Mouse (Mus musculus) embryonic stem cell, embryonic (primary cell): Measurements from ENCODE around the gene Tmem198.

ENCODE experiments used
- CTCF ChIA-PET, 4 experiments: fragments of 300-600 bp in 2 of 4; fragments of 350-600 bp in 2 of 4; sonication (Branson Sonifier 250); formaldehyde crosslinking; loops; one replicate each; lab custom pipeline; 2022; ENCODE audit warnings: inconsistent platforms in 2 of 4; lab: Charles Lee
- POLR2A ChIA-PET, 4 experiments: fragments of 300-600 bp in 2 of 4; fragments of 350-600 bp in 2 of 4; sonication (Branson Sonifier 250); formaldehyde crosslinking; loops; one replicate each; lab custom pipeline; 2022; ENCODE audit warnings: antibody characterized with exemption in 4 of 4, inconsistent platforms in 1 of 4; lab: Charles Lee

The Tmem198 gene

GRCm38 (mm10) chr1:75462636-75463035, 16.7 kb upstream of the Tmem198 start:
- ChIA-PET POLR2A (interaction anchor here in 1 of 4 experiments (0.8 kb wide), 1 partner anchor 14 kb away, joined by 3 read pairs; no protein-coding TSS in a partner anchor), CTCF (interaction anchor here in 1 of 4 experiments (1.3 kb wide), 1 partner anchor 14 kb away, joined by 3 read pairs; no protein-coding TSS in a partner anchor)

- ChIA-PET CTCF (interaction anchor here in 3 of 4 experiments (0.7 to 2.0 kb wide), 13 partner anchors 11 to 342 kb away, joined by 3 to 10 read pairs (median 3); partner anchors contain the start of gene Chpf (in 1 of the 3)), POLR2A (interaction anchor here in 3 of 4 experiments (0.5 to 1.5 kb wide), 3 partner anchors 12 to 22 kb away, joined by 3 read pairs; no protein-coding TSS in a partner anchor)
Observed at GRCm38 (mm10) chr1:75463652-75464204, 15.6 kb upstream of the Tmem198 start.

GRCm38 (mm10) chr1:75467215-75467927, 12.0 kb upstream of the Tmem198 start:
- POLR2A ChIA-PET, result interaction anchor here (0.6 to 2.2 kb wide), 23 partner anchors 9 to 250 kb away, joined by 3 to 9 read pairs (median 4); partner anchors contain the start of genes Gmppa (in 2 of the 4), Chpf (in 1 of the 4), Dnpep (in 1 of the 4) and Tmem198 (in 1 of the 4)

GRCm38 (mm10) chr1:75469287-75469825, 10.0 kb upstream of the Tmem198 start:
- CTCF ChIA-PET, result interaction anchor here (0.8 to 4.3 kb wide), 12 partner anchors 8 to 126 kb away, joined by 3 to 89 read pairs (median 21); partner anchors contain the start of genes Chpf (in 1 of the 4), Slc4a3 (in 1 of the 4) and Tmem198 (in 1 of the 4)
- POLR2A ChIA-PET, result interaction anchor here in 1 of 4 experiments (1.0 to 2.7 kb wide), 3 partner anchors 18 to 126 kb away, joined by 3 to 6 read pairs (median 3); no protein-coding TSS in a partner anchor

More at GRCm38 (mm10) chr1:75467215-75467927, 12.0 kb upstream of the Tmem198 start:
- CTCF ChIA-PET, result interaction anchor here (0.5 to 4.3 kb wide), 117 partner anchors 9 to 1023 kb away, joined by 3 to 89 read pairs (median 4); partner anchors contain the start of genes Chpf (in 3 of the 4), Gmppa (in 3 of the 4), Tmem198 (in 3 of the 4) and Des (in 2 of the 4)

- ChIA-PET POLR2A (interaction anchor here (0.6 to 5.5 kb wide), 21 partner anchors 9 to 159 kb away, joined by 3 to 28 read pairs (median 4); partner anchors contain the start of gene Dnpep (in 1 of the 4)), CTCF (interaction anchor here (0.5 to 4.7 kb wide), 147 partner anchors 9 to 965 kb away, joined by 3 to 81 read pairs (median 4); partner anchors contain the start of genes Gmppa (in 4 of the 4), Dnpep (in 2 of the 4), Inha (in 2 of the 4) and Abcb6 (in 1 of the 4))
Observed at GRCm38 (mm10) chr1:75476441-75476840, 2.9 kb upstream of the Tmem198 start.

- ChIA-PET POLR2A (interaction anchor here (0.5 to 5.5 kb wide), 21 partner anchors 9 to 160 kb away, joined by 3 to 28 read pairs (median 4); partner anchors contain the start of gene Dnpep (in 1 of the 4)), CTCF (interaction anchor here (0.5 to 4.7 kb wide), 160 partner anchors 8 to 966 kb away, joined by 3 to 81 read pairs (median 4); partner anchors contain the start of genes Gmppa (in 4 of the 4), Dnpep (in 2 of the 4), Inha (in 2 of the 4) and Abcb6 (in 1 of the 4))
Observed at GRCm38 (mm10) chr1:75477264-75477965, 1.9 kb upstream of the Tmem198 start.

- CTCF ChIA-PET, result interaction anchor here (0.6 to 4.7 kb wide), 83 partner anchors 9 to 647 kb away, joined by 3 to 81 read pairs (median 7); partner anchors contain the start of genes Gmppa (in 2 of the 4), Inha (in 2 of the 4), Asic4 (in 1 of the 4) and Dnpep (in 1 of the 4)
- POLR2A ChIA-PET, result interaction anchor here (0.5 to 5.5 kb wide), 15 partner anchors 9 to 309 kb away, joined by 3 to 28 read pairs (median 5); partner anchors contain the start of genes Dnpep (in 1 of the 4), Stk11ip (in 1 of the 4) and Zfand2b (in 1 of the 4)
Observed at GRCm38 (mm10) chr1:75477966-75478290, 1.4 kb upstream of the Tmem198 start.

- CTCF ChIA-PET, result interaction anchor here (0.7 to 4.7 kb wide), 42 partner anchors 9 to 353 kb away, joined by 3 to 81 read pairs (median 6); partner anchors contain the start of genes Asic4 (in 1 of the 4), Dnpep (in 1 of the 4), Gmppa (in 1 of the 4) and Inha (in 1 of the 4)
- POLR2A ChIA-PET, result interaction anchor here in 3 of 4 experiments (0.6 to 5.5 kb wide), 37 partner anchors 9 to 972 kb away, joined by 3 to 35 read pairs (median 5); partner anchors contain the start of genes Gmppa (in 2 of the 3), Dnpep (in 1 of the 3), Inha (in 1 of the 3) and Obsl1 (in 1 of the 3)
Observed at GRCm38 (mm10) chr1:75478497-75478896, 835 bp upstream of the Tmem198 start.

- ChIA-PET POLR2A (interaction anchor here in 3 of 4 experiments (0.5 to 5.5 kb wide), 51 partner anchors 8 to 1367 kb away, joined by 3 to 35 read pairs (median 4); partner anchors contain the start of genes Gmppa (in 3 of the 3), Inha (in 3 of the 3), Obsl1 (in 3 of the 3) and Dnpep (in 1 of the 3)), CTCF (interaction anchor here (0.5 to 4.7 kb wide), 30 partner anchors 8 to 162 kb away, joined by 3 to 81 read pairs (median 5); partner anchors contain the start of genes Asic4 (in 1 of the 4), Dnpep (in 1 of the 4) and Gmppa (in 1 of the 4))
Observed at GRCm38 (mm10) chr1:75479635-75479989, 280 bp downstream of the Tmem198 start.

GRCm38 (mm10) chr1:75480036-75480435, 704 bp downstream of the Tmem198 start:
- POLR2A ChIA-PET, result interaction anchor here in 3 of 4 experiments (0.9 to 5.5 kb wide), 30 partner anchors 8 to 252 kb away, joined by 3 to 35 read pairs (median 5); partner anchors contain the start of genes Inha (in 3 of the 3), Gmppa (in 2 of the 3), Obsl1 (in 2 of the 3) and Dnpep (in 1 of the 3)
- CTCF ChIA-PET, result interaction anchor here (0.8 to 4.7 kb wide), 19 partner anchors 7 to 162 kb away, joined by 3 to 81 read pairs (median 5); partner anchors contain the start of genes Asic4 (in 1 of the 4), Dnpep (in 1 of the 4) and Gmppa (in 1 of the 4)

- POLR2A ChIA-PET, result interaction anchor here in 2 of 4 experiments (0.9 to 1.6 kb wide), 5 partner anchors 25 to 82 kb away, joined by 3 to 6 read pairs (median 3); partner anchors contain the start of gene Obsl1 (in 1 of the 2)
- CTCF ChIA-PET, result interaction anchor here in 1 of 4 experiments (2.4 kb wide), 1 partner anchor 79 kb away, joined by 17 read pairs; no protein-coding TSS in a partner anchor
Observed at GRCm38 (mm10) chr1:75480735-75481134, 1.4 kb downstream of the Tmem198 start.

- ChIA-PET CTCF (interaction anchor here (0.6 to 3.1 kb wide), 17 partner anchors 8 to 593 kb away, joined by 3 to 39 read pairs (median 7); partner anchors contain the start of genes Chpf (in 2 of the 4), Tmem198 (in 2 of the 4) and Gmppa (in 1 of the 4)), POLR2A (interaction anchor here in 3 of 4 experiments (0.6 to 3.1 kb wide), 24 partner anchors 9 to 267 kb away, joined by 3 to 24 read pairs (median 4); partner anchors contain the start of genes Dnpep (in 1 of the 3), Gmppa (in 1 of the 3), Inha (in 1 of the 3) and Obsl1 (in 1 of the 3))
Observed at GRCm38 (mm10) chr1:75486561-75486960, 7.2 kb downstream of the Tmem198 start.

GRCm38 (mm10) chr1:75487040-75487404, 7.7 kb downstream of the Tmem198 start:
- ChIA-PET POLR2A (interaction anchor here (0.5 to 3.1 kb wide), 54 partner anchors 8 to 635 kb away, joined by 3 to 35 read pairs (median 4); partner anchors contain the start of genes Chpf (in 3 of the 4), Stk11ip (in 3 of the 4), Tmem198 (in 3 of the 4) and Inha (in 2 of the 4)), CTCF (interaction anchor here (0.6 to 3.1 kb wide), 30 partner anchors 8 to 679 kb away, joined by 3 to 39 read pairs (median 6); partner anchors contain the start of genes Chpf (in 4 of the 4), Tmem198 (in 4 of the 4), Gmppa (in 2 of the 4) and Dnpep (in 1 of the 4))

GRCm38 (mm10) chr1:75487405-75488161, 8.3 kb downstream of the Tmem198 start:
- ChIA-PET CTCF (interaction anchor here (0.6 to 3.1 kb wide), 31 partner anchors 8 to 680 kb away, joined by 3 to 39 read pairs (median 6); partner anchors contain the start of genes Chpf (in 4 of the 4), Tmem198 (in 4 of the 4), Gmppa (in 2 of the 4) and Dnpep (in 1 of the 4)), POLR2A (interaction anchor here (0.5 to 3.1 kb wide), 55 partner anchors 8 to 636 kb away, joined by 3 to 35 read pairs (median 4); partner anchors contain the start of genes Chpf (in 3 of the 4), Stk11ip (in 3 of the 4), Tmem198 (in 3 of the 4) and Inha (in 2 of the 4))
